Mouse (Mus musculus): ENCODE measurements at regions not wholly inside any gene's neighbourhood (a gene's known extent, or its start where the extent isn't known, plus 50 kb on each side); places are given as distances from the start of the nearest gene placed in this dataset.

- dilution Hi-C loops (cut with MboI; ENCODE audit: extremely low pct_ligation_motif_present, extremely low pct_unique_long_range_greater_than_20kb, low sequenced_read_pairs) (no loop called here), in situ Hi-C loops (cut with MboI; ENCODE audit: low pct_ligation_motif_present, low pct_unique_long_range_greater_than_20kb, low sequenced_read_pairs) (no loop called here)
- no peaks in the 10 kb centered on the region for H3K79me2 ChIP-seq (replicated peaks; ENCODE audit: control insufficient read depth, extremely low read depth, insufficient read depth, poor library complexity, severe bottlenecking)
- H3K4me3 ChIP-seq (replicated peaks in 1 of 3; ENCODE audit: low read depth in 2 of 3, low read length in 2 of 3, poor library complexity in 1 of 3), result no peak overlapping the region
- H3K4me2 ChIP-seq (ENCODE audit: insufficient read depth, low read depth, poor library complexity, severe bottlenecking), result no peak overlapping the region
- no peaks in the 10 kb centered on the region for H3K9me3 ChIP-seq (replicated peaks; ENCODE audit: low read length)
- DNase-seq (ENCODE audit: extremely low read depth), result no peak
- no peak for TF ChIP-seq JUND (conservative IDR thresholded peaks at IDR 0.05; ENCODE audit: low read depth, low read length)
- TF ChIP-seq TBP (conservative IDR thresholded peaks at IDR 0.05; ENCODE audit: low read depth, low read length), result no peak
- no peak for TF ChIP-seq E2F4 (IDR thresholded peaks at IDR 0.05; ENCODE audit: insufficient replicate concordance, low read depth, low read length)
- no peak for TF ChIP-seq POLR2A (IDR thresholded peaks at IDR 0.05; ENCODE audit: low read depth, low read length)
- no peak for TF ChIP-seq MAFK (IDR thresholded peaks at IDR 0.05; ENCODE audit: insufficient replicate concordance, low read length)
- no peak for TF ChIP-seq USF2 (conservative IDR thresholded peaks at IDR 0.05; ENCODE audit: low read depth, low read length)
- TF ChIP-seq SMC3 (IDR thresholded peaks at IDR 0.05; ENCODE audit: low read depth, low read length), result no peak
- TF ChIP-seq GABPA (IDR thresholded peaks at IDR 0.05; ENCODE audit: insufficient replicate concordance, low read depth, low read length), result no peak
- TF ChIP-seq ETS1 (conservative IDR thresholded peaks at IDR 0.05; ENCODE audit: low read depth, low read length), result no peak
- no peak overlapping the region for H3K27ac ChIP-seq (ENCODE audit: insufficient read depth, low read depth)
- H3K27me3 ChIP-seq (replicated peaks), result no peaks in the 10 kb centered on the region
- no peak overlapping the region for H3K9ac ChIP-seq (ENCODE audit: insufficient read depth, low read depth)
- H3K36me3 ChIP-seq (replicated peaks in 1 of 2; ENCODE audit: control insufficient read depth in 1 of 2, insufficient read depth in 1 of 2, low read length in 1 of 2), result no peaks in the 10 kb centered on the region
- no peaks in the 10 kb centered on the region for H3K4me1 ChIP-seq (ENCODE audit: control insufficient read depth in 1 of 2, insufficient read depth in 2 of 2)
Observed at GRCm38 (mm10) chr9:61143101-61143500, 229.1 kb upstream of the Tle3 start.

- DNase-seq (ENCODE audit: extremely low read depth), result no peak
- Histone ChIP-seq H3K27me3 (replicated peaks) (no peaks in the 10 kb centered on the region), H3K9me3 (replicated peaks; ENCODE audit: low read length) (no peaks in the 10 kb centered on the region), H3K4me1 (ENCODE audit: control insufficient read depth in 1 of 2, insufficient read depth in 2 of 2) (peaks cover 0 to 1% of the 10 kb centered on the region in 2 experiments; a peak in 1 of 4 replicates), H3K4me2 (ENCODE audit: insufficient read depth, low read depth, poor library complexity, severe bottlenecking) (no peak overlapping the region), H3K36me3 (replicated peaks in 1 of 2; ENCODE audit: control insufficient read depth in 1 of 2, insufficient read depth in 1 of 2, low read length in 1 of 2) (no peaks in the 10 kb centered on the region), H3K27ac (ENCODE audit: insufficient read depth, low read depth) (no peak overlapping the region), H3K79me2 (replicated peaks; ENCODE audit: control insufficient read depth, extremely low read depth, insufficient read depth, poor library complexity, severe bottlenecking) (no peaks in the 10 kb centered on the region), H3K4me3 (replicated peaks in 1 of 3; ENCODE audit: low read depth in 2 of 3, low read length in 2 of 3, poor library complexity in 1 of 3) (no peak overlapping the region), H3K9ac (ENCODE audit: insufficient read depth, low read depth) (no peak overlapping the region)
- dilution Hi-C loops (cut with MboI; ENCODE audit: extremely low pct_ligation_motif_present, extremely low pct_unique_long_range_greater_than_20kb, low sequenced_read_pairs) (no loop called here), in situ Hi-C loops (cut with MboI; ENCODE audit: low pct_ligation_motif_present, low pct_unique_long_range_greater_than_20kb, low sequenced_read_pairs) (no loop called here)
- TF ChIP-seq MAZ (IDR thresholded peaks at IDR 0.05; ENCODE audit: low read depth, low read length) (no peak), SMC3 (IDR thresholded peaks at IDR 0.05; ENCODE audit: low read depth, low read length) (no peak), NRF1 (IDR thresholded peaks at IDR 0.05; ENCODE audit: low read depth, low read length) (no peak), CHD2 (IDR thresholded peaks at IDR 0.05; ENCODE audit: low read length) (no peak), CTCF (conservative IDR thresholded peaks at IDR 0.05 in 1 of 2, IDR thresholded peaks at IDR 0.05 in 1 of 2; ENCODE audit: low read depth in 2 of 2, low read length in 2 of 2) (no peak), PAX5 (IDR thresholded peaks at IDR 0.05; ENCODE audit: low read length) (no peak), ZC3H11A (IDR thresholded peaks at IDR 0.05; ENCODE audit: low read depth, low read length) (no peak), TCF12 (IDR thresholded peaks at IDR 0.05; ENCODE audit: low read depth, low read length) (no peak), ZNF384 (IDR thresholded peaks at IDR 0.05; ENCODE audit: low read depth, low read length) (no peak), USF2 (conservative IDR thresholded peaks at IDR 0.05; ENCODE audit: low read depth, low read length) (no peak), KAT2A (IDR thresholded peaks at IDR 0.05; ENCODE audit: insufficient replicate concordance, low read length) (no peak), HCFC1 (IDR thresholded peaks at IDR 0.05; ENCODE audit: low read depth, low read length) (no peak)
Observed at GRCm38 (mm10) chr9:61144685-61145318, 227.4 kb upstream of the Tle3 start.
